Mouse (Mus musculus) fat pad, adult 2 months (tissue): ENCODE results near the gene Slc12a1.

ENCODE experiments used
- DNase-seq: peaks from one replicate; pipeline ENCODE4 v3.0.0-alpha.2; 2011; ENCODE audit warnings: low read depth, low spot score; ENCODE audit errors: extremely low read depth

Gene Slc12a1

DNA sequence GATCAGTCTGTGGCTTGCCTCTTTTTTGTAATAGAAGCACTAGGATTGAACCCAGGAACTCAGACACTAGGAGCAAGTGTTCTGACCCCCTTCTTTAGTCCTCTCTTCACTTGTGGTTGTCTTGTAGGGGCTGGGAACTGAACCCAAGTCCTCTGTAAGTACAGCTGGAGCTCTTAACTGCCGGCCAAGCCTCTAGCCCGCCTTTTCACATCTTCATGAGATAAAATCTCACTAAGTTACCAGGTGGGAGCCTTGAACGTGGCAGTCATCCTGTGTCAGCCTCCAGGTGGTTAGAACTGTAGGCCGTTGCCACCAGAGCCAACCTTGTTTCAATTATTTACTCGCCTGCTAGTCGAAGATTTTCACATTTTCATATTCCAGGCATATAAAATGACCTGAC lies 101.4 kb downstream of the Slc12a1 start:
- no peak for DNase-seq

DNA sequence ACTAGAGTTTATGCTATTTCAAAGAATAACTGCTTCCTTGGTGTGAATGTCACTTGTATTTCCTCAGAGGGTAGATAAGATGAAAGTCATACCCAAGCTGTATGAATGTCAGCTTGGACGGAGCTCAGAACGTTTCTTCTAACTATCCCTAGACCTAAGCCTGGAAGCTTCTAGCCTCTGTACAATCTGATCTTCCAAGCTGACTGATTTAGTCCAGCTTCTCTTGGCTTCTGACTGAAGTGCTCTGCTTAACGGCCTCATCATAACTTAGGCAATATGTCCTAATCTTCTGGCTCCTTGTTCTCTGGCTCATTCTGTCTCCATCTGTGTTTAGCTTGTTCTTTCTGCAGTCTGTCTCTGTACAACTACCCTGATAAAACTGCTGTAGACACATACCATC lies 102.3 kb downstream of the Slc12a1 start:
- no peak for DNase-seq

DNA sequence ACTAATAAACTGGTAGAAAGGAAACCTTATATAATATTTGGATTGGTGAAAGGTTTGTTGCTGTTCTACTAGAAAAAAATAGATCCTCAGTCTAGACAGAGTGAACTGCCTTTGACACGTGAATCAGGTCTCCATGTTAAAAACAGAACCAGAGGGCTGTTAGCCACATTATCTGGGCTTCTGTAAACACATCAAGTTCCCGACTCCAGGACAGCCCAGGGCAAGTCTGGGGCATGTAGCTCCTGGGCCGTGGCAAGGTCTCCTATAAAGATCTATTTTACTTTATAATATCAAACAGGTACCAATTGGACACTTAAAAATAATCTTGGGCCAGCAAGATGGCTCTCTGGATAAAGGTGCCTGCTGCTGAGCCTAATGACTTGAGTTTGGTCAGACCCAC lies 103.6 kb downstream of the Slc12a1 start:
- DNase-seq = no peak

DNA sequence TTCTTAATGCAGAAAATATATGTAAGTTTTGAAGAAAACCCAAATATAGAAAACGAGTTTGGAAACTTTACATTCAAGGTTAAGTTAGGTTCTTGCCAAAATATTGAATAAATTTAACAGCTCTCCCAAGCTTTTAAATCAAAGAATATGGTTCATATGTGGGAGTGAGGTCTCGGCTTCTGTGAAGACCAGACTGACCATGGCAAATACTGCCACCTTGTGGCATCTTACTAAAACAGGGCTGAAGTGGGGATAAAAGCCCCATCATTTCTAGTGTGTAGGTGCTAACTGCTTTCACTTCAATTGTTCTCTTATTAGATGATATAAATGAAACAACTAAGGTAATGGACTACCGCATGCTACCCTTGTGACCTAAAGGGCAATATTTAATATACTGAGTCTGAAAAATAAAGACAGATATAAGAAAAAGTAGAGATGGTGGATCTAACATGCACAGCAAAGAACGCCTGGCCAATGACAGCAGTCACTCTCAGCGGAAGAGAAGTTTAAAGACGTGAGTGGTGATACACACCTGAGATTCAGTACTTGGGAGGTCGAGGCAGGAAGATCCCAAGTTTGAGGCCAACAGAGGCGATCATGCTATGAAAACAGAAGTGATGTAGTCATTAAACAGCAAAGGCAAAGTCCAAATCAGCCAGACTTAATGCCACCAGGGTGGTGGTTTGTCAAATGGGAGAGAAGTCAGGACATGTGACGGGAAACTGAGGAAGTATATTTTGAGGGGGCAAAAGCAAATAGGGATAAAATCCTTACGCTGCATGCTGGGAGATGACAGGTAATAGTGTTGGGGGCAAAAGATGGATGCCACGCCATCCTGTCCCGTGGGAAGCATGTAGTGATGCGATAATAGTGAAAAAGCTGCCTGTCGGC lies 107.2 kb downstream of the Slc12a1 start:
- no peak for DNase-seq

DNA sequence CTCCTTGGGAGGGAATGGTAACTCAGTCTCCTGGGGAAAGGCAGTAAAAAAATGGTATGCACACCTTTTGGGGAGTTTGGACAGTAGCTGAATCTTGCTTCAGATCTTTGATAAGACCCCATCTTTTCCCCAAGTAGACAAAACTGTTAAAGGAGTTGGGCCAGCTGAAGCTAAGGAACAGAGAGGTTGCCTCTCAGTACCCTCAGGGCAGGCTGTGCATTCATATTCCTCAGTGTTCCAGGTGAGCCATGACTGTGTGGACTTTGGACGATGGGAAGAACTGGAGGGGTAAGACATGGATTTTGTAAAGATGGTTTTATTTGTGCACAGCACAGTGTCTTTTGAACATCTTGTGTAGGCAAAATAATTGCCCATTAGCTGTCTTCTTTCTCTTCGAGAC lies 108.0 kb downstream of the Slc12a1 start:
- no peak for DNase-seq

DNA sequence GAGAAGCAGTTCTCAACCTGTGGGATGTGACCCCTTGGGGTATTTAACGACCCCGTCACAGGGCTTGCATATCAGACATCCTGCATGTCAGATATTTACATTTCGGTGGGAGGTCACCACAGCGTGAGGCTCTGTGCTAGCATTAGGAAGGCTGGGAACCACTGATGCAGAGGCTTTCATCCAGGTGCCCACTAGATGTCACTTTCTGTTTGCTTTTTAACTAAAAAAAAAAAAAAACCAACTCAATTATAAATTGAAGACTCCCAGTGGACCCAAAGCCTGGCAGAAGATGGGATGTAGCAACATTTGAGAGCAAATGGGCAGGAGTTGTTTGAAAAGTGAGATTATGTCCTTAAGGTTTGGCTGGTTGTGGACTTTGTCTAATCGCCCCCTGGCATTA lies 110.8 kb downstream of the Slc12a1 start:
- DNase-seq = no peak

DNA sequence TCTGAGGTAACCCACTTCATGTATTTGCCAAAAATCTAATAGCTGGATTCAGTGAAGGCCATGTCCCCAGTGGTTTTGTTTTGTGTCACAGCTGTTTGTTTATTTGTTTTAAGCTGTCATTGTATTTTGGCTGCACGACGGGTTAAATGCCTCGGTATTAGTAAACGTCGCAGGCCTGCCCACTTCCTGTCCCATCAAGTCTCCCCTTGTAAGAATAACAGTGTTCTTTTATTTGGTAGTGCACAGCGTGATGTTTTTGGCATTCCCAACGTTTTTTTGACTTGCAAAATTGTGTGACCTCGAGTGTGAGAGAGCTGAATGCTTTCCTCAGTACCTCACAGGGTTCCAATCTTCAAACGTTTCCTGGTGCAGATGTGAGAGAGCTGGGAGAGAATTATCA lies 111.4 kb downstream of the Slc12a1 start:
- no peak for DNase-seq

DNA sequence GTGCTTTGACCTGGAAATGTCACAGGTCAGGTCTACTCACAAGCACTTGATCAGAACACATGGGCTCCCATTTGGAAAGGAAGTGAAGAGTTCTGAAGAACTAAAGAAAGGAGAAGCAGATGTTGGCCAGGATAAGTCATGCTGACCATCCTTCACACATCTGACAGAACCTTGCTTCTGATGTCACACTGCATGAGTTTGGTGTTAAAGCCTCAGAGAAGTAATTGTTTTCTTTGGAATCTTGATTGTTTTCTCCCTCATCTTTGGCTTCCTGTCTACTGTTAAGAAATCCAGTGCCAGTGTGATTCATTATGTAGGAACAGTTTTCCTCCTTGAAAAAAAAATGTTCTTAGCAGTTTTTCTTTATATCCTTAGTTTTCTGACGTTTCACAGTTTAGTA lies 116.6 kb downstream of the Slc12a1 start:
- DNase-seq = no peak

DNA sequence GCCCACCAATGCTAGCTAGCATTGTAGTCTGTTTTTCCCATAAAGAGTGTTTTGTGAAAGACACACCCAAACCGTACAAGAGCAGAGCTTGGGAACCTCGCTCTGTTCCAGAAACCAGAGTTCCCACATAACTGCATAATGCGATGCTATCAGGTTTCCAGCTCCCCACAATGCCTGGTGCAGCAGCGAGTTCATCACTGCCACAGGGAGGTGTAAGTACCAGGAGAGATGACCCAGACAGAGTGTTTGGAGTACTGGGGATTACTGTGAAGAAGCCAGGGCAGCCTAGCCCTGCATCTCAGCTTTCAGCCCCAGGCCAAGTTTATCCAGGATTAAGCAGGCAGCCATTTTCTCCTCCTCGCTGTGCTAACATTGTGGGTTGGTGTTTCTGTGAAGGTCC lies 123.3 kb downstream of the Slc12a1 start:
- no peak for DNase-seq

DNA sequence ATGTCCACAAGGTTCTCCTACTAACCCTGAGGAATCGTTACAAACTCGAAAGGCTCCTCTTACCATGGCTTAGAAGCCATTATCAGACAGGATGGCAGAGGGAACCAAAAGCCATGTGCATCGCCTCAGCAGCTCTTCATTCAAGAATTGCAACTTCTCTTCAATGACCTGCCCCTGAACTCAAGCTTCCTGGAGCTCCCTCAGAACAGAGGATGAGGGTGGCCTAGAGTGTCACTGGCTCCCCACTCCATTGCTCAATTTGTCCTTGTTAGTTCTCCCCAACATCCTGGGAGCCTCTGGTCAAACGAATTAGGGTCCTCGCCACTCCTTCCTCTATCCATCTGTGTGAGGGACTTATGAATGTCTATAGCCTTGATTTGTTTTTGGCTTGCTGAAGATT lies 124.4 kb downstream of the Slc12a1 start:
- no peak for DNase-seq

DNA sequence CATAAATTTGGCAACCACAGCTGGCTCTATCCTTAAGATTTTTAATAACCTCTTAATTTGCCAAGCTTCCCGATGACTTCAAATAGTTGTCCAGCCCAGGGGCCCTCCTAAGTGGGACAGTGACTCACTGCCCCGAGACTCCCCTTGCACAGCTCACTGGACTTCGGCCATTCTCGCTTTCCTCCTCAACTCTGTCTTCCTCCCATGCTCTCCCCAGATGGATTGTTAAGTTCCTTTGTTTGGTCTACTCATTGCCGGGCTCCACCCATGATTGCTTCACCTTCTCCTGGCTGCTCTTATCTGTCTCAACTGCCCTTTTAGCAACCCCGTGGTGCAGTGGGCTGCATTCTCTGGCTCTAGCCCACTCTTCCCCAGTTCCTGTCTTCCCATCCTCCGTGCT lies 126.2 kb downstream of the Slc12a1 start:
- peak; percentile 47 for DNase-seq
